Mouse (Mus musculus) spleen, adult 2 months (tissue): ENCODE data around the gene C130032M10Rik. TPM values are rescaled to one million over a fixed set of nuclear protein-coding genes. Genes with fewer than 3 reads are reported as not detected.

Source experiments
- DNase-seq, 2 experiments: peaks; one replicate each; pipeline versions ENCODE4 v3.0.0 to v3.0.0-alpha.2; 2012 to 2021; ENCODE audit warnings: low spot score in 2 of 2, low read depth in 1 of 2
- H3K27ac ChIP-seq: fragments of 200-500 bp; 2 replicates; pipeline ENCODE4 v1.5.1; 2012; ENCODE audit warnings: low read length, inconsistent platforms; ENCODE audit not compliant: insufficient read depth
- H3K27me3 ChIP-seq: fragments of 200-500 bp; 2 replicates; pipeline ENCODE4 v1.6.1; 2012; ENCODE audit warnings: mild to moderate bottlenecking, moderate library complexity, low read length, inconsistent platforms; ENCODE audit not compliant: control insufficient read depth, insufficient read depth
- H3K36me3 ChIP-seq: fragments of 200-500 bp; 2 replicates; pipeline ENCODE4 v1.6.1; 2012; ENCODE audit warnings: mild to moderate bottlenecking, low read length, inconsistent platforms; ENCODE audit not compliant: control insufficient read depth, insufficient read depth
- H3K4me1 ChIP-seq: fragments of 200-500 bp; 2 replicates; pipeline ENCODE4 v1.6.1; 2011; ENCODE audit warnings: inconsistent platforms; ENCODE audit not compliant: control insufficient read depth, insufficient read depth, insufficient read length
- H3K4me3 ChIP-seq: fragments of 200-500 bp; 2 replicates; pipeline ENCODE4 v1.5.1; 2011; ENCODE audit warnings: mild to moderate bottlenecking, inconsistent platforms; ENCODE audit not compliant: insufficient read depth, insufficient read length; ENCODE audit errors: extremely low read depth
- CTCF ChIP-seq: fragments of 200-500 bp; IDR thresholded peaks from 2 replicates; pipeline ENCODE4 v1.5.1; 2011; ENCODE audit warnings: mild to moderate bottlenecking, inconsistent platforms; ENCODE audit not compliant: insufficient read depth, insufficient read length, insufficient replicate concordance; ENCODE audit errors: extremely low read depth
- POLR2A ChIP-seq: fragments of 200-500 bp; IDR thresholded peaks from 2 replicates; pipeline ENCODE4 v1.6.1; 2011; ENCODE audit warnings: low read depth, low read length, inconsistent platforms
- WGBS: fragments of 180-500 bp; shearing (Covaris S2); methylation state at CpG from one replicate; pipeline ENCODE4 v1.1.7; 2018; 5-methylcytosine and 5-hydroxymethylcytosine counted together
- polyA plus RNA-seq: library from polyadenylated mRNA; depleted of rRNA; stranded (reverse); fragments of >200 nt; gene quantifications from 2 replicates; pipeline ENCODE4 v1.2.3, GENCODE M21; 2012

C130032M10Rik gene
- polyA plus RNA-seq, 1 experiment, result not detected

- H3K4me3 ChIP-seq, result no peak overlapping the region
- no peaks in the 10 kb centered on the region for H3K4me1 ChIP-seq
- H3K27me3 ChIP-seq, result no peaks in the 10 kb centered on the region
- WGBS, result 25% methylated on average over 12 of the region's 12 CpGs
- no peak for DNase-seq
- TF ChIP-seq POLR2A, result no peak
- no peak for TF ChIP-seq CTCF
- no peak overlapping the region for H3K27ac ChIP-seq
- H3K36me3 ChIP-seq, result no peaks in the 10 kb centered on the region
Measured at GRCm38 (mm10) chr9:114546765-114547164, 31.3 kb downstream of the C130032M10Rik start.

- TF ChIP-seq CTCF (no peak), POLR2A (no peak)
- 81% methylated on average over 6 of the region's 6 CpGs for WGBS
- Histone ChIP-seq H3K27me3 (no peaks in the 10 kb centered on the region), H3K27ac (no peak overlapping the region), H3K4me3 (no peak overlapping the region), H3K4me1 (no peaks in the 10 kb centered on the region), H3K36me3 (no peaks in the 10 kb centered on the region)
- DNase-seq, result no peak
Measured at GRCm38 (mm10) chr9:114547643-114548077, 32.2 kb downstream of the C130032M10Rik start.

- H3K27ac ChIP-seq, result no peak overlapping the region
- H3K36me3 ChIP-seq, result no peaks in the 10 kb centered on the region
- no peaks in the 10 kb centered on the region for H3K4me1 ChIP-seq
- WGBS, result 47% methylated on average over 4 of the region's 4 CpGs
- TF ChIP-seq CTCF, result no peak
- TF ChIP-seq POLR2A, result no peak
- no peak overlapping the region for H3K4me3 ChIP-seq
- no peaks in the 10 kb centered on the region for H3K27me3 ChIP-seq
- no peak for DNase-seq
Measured at GRCm38 (mm10) chr9:114548496-114548895, 33.0 kb downstream of the C130032M10Rik start.

GRCm38 (mm10) chr9:114549117-114549516 lies 33.6 kb downstream of the C130032M10Rik start:
- 95% methylated on average over 5 of the region's 5 CpGs for WGBS
- no peaks in the 10 kb centered on the region for H3K36me3 ChIP-seq
- no peaks in the 10 kb centered on the region for H3K4me1 ChIP-seq
- H3K27me3 ChIP-seq, result no peaks in the 10 kb centered on the region
- TF ChIP-seq POLR2A, result no peak
- TF ChIP-seq CTCF, result no peak
- no peak overlapping the region for H3K4me3 ChIP-seq
- DNase-seq, result no peak
- no peak overlapping the region for H3K27ac ChIP-seq

- WGBS, result 80% methylated on average over 6 of the region's 6 CpGs
- DNase-seq, result no peak
- no peak for TF ChIP-seq CTCF
- no peak for TF ChIP-seq POLR2A
- Histone ChIP-seq H3K27me3 (no peaks in the 10 kb centered on the region), H3K27ac (no peak overlapping the region), H3K4me1 (no peaks in the 10 kb centered on the region), H3K4me3 (no peak overlapping the region), H3K36me3 (no peaks in the 10 kb centered on the region)
Measured at GRCm38 (mm10) chr9:114550033-114550432, 34.5 kb downstream of the C130032M10Rik start.

GRCm38 (mm10) chr9:114553828-114554227 lies 38.3 kb downstream of the C130032M10Rik start:
- no peak for TF ChIP-seq CTCF
- TF ChIP-seq POLR2A, result no peak
- no peaks in the 10 kb centered on the region for H3K36me3 ChIP-seq
- no peak overlapping the region for H3K4me3 ChIP-seq
- H3K4me1 ChIP-seq, result no peaks in the 10 kb centered on the region
- DNase-seq, result no peak
- H3K27me3 ChIP-seq, result 0 out of 2 replicates have a peak, but pooled peaks cover 1% of the 10 kb centered on the region
- no peak overlapping the region for H3K27ac ChIP-seq

GRCm38 (mm10) chr9:114554355-114554979 lies 39.0 kb downstream of the C130032M10Rik start:
- H3K4me1 ChIP-seq, result no peaks in the 10 kb centered on the region

More at GRCm38 (mm10) chr9:114554355-114554979, 39.0 kb downstream of the C130032M10Rik start:
- 0 out of 2 replicates have a peak, but pooled peaks cover 1% of the 10 kb centered on the region for H3K27me3 ChIP-seq
- DNase-seq, result no peak
- no peaks in the 10 kb centered on the region for H3K36me3 ChIP-seq
- TF ChIP-seq POLR2A (no peak), CTCF (no peak)
- H3K4me3 ChIP-seq, result no peak overlapping the region
- 96% methylated on average over 5 of the region's 5 CpGs for WGBS
- H3K27ac ChIP-seq, result no peak overlapping the region
